Mouse (Mus musculus) CD4-positive, CD25-positive, alpha-beta regulatory T cell, adult 2 months (primary cell): ENCODE results near the gene Cit.
A peak's percentile ranks its signal among the peaks of the same experiment; 100 is the strongest.
"Not testable (repeated sequence)": the region's sequence is repeated elsewhere in the genome, so short reads cannot be mapped to it uniquely, and the experiment has no call there.

Experiments
- DNase-seq: peaks from one replicate; pipeline ENCODE4 v3.0.0-alpha.2; 2012; ENCODE audit warnings: low read depth, low spot score

The Cit gene

GRCm38 (mm10) chr5:115844766-115845634 lies at the start of gene Cit:
Cit (plus strand) TSS chr5:115845278.
- DNase-seq, result peak; percentile 95

- DNase-seq, result peak; percentile 37
Observed at GRCm38 (mm10) chr5:115799016-115799894, 45.8 kb upstream of the Cit start.

DNA sequence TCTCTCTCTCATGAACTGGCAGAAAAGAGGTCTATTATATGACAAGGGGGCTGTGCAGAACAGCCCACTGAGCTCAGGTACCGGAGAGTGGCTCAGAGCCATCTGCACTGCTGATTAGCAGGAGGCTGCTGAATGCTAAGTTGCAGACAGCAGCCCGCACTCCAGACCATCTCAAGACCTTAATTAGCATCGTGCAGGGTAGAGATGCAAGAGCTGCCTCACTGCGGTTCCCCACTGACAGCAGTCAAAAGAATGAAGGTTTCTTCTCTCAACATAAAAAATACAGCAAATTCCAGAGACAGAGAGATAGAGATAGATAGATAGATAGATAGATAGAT lies 45.2 kb upstream of the Cit start:
- DNase-seq, result no peak

GRCm38 (mm10) chr5:115812262-115812661 lies 32.8 kb upstream of the Cit start:
- DNase-seq, result no peak

- no peak for DNase-seq
Observed at GRCm38 (mm10) chr5:115817022-115817421, 28.1 kb upstream of the Cit start.

- not testable (repeated sequence) for DNase-seq
Observed at GRCm38 (mm10) chr5:115817655-115818054, 27.4 kb upstream of the Cit start.

GRCm38 (mm10) chr5:115819966-115820365 lies 25.1 kb upstream of the Cit start:
- DNase-seq, result no peak

DNA sequence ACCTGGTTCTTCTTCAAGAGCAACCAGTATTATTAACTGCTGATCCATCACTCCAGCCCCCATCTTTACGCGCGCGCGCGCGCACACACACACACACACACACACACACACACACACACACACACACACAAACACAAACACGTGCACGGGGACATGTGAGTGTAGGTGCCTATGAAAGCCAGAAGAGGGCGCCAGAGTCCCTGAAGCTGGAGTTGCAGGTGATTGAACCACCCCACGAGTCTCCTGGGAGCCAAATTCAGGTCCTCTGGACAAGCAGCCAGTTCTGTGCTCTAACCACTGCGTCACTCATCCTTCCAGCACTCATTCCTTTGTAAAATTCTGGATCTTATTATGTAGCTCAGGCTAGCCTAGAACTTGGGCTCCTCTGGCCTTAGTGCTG lies 23.9 kb upstream of the Cit start:
- peak; percentile 23 for DNase-seq

GRCm38 (mm10) chr5:115821910-115822309 lies 23.2 kb upstream of the Cit start:
- no peak for DNase-seq

GRCm38 (mm10) chr5:115832754-115833153 lies 12.3 kb upstream of the Cit start:
- no peak for DNase-seq

DNA sequence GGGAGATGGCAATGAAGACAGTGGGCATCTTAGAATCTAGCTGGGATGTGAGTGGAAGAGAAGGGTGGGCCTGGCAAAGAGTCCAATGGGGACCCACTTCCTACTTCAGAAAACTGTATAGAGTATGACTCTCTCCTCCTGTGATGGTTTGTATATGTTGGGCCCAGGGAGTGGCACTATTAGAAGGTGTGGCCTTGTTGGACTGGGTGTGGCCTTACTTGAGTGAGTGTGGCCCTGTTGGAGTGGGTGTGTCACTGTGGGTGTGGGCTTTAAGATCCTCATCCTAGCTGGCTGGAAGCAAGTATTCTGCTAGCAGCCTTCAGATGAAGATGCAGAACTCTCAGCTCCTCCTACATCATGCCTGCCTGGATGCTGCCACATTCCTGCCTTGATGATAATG lies 11.3 kb upstream of the Cit start:
- not testable (repeated sequence) for DNase-seq

GRCm38 (mm10) chr5:115835291-115835690 lies 9.8 kb upstream of the Cit start:
- peak; percentile 24 for DNase-seq

DNA sequence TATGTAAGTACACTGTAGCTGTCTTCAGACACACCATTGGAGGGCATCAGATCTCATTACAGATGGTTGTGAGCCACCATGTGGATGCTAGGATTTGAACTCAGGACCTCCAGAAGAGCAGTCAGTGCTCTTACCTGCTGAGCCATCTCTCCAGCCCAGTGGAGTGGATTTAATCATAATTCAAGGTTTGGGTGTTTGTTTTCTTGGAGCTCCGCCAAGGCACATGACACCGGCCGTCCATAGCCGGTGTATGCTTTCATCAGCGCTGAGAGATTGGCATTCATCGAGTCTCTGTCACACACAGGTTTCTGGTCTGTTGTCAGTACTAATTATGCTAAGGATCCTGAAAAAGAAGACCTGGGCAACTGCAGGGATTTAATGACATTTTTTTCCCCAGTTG lies 7.0 kb upstream of the Cit start:
- DNase-seq, result no peak

DNA sequence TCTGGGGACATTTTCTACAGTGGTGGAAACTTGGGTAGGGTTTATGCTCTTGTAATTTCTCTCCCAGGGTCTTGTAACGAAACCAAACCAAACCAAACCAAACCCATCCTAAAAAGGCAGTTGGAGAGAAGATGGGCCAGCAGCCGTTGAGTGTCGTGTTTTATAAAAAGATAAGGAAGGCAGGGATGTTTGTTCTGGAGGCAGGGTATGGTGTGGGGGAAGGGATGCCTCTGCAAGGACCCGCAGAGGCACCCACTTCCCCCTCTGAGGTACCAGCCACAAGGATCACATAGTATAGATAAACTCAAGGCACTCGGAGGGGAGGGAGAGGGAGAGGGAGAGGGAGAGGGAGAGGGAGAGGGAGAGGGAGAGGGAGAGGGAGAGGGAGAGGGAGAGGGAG lies 4.6 kb upstream of the Cit start:
- no peak for DNase-seq

DNA sequence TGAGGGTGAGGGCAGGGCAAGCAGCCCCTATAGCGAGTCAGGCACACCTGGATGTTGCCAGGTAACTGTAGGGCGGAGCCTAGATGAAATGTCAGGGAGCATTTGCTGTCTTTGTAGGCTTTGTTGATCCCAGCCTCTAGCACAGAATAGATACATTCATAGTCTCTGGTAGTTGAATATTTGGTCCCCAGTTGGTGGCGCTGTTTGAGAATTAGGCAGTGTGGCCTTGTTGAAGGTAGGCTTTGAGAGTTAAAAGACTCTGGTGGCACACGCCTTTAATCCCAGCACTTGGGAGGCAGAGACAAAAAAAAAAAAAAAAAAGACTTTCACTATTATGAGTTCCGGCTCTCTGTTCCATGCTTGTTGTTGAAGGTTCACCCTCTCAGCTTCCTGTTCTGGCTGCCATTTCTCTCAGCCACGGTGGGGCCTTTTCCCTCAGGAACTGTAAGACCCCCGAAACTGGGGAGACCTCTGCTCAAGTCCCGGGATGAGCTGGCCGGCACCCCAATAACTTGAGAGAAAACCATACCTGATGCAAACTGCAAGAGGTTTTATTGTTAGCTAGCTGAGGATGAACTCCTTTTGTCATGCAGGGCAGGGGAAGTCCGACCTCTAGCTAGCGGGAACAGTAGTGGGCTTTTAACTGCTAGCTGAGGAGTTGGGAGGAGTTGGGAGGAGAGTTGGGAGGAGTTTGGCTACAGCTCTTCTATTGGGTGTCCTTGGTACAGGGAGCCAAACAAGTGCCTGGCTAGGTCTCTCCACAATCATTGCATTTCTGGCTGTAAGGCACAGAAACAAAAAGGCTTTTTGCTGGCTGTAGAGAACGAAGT lies 3.9 kb upstream of the Cit start:
- no peak for DNase-seq

- DNase-seq, result no peak
Observed at GRCm38 (mm10) chr5:115844368-115844765, 711 bp upstream of the Cit start.

DNA sequence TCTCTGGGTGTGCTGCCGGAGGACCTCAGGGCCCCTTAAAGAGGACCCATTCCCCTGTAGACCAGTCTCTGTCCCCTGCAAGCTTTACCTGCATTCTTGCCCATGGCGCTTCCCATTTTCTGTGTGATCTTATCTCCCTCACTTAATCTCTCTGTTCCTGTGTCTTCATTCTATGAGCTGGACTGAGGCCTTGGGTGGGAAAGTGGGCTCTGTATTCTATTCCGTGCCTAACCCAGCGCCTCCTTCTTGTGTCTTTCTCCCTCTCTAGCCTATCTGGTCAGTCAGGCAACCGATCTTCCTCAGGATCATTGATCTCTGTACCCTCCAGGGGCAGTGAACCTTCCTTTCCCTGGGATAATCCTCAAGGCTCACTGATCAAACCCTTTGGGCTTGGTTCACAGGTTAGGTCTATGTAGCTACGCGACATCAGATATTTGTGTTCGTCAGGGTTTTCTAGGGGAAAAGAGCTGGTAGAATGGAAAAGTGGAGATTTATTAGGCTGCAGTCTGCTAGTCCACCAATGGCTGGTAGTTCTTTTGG lies 627 bp downstream of the Cit start:
- DNase-seq, result no peak

DNA sequence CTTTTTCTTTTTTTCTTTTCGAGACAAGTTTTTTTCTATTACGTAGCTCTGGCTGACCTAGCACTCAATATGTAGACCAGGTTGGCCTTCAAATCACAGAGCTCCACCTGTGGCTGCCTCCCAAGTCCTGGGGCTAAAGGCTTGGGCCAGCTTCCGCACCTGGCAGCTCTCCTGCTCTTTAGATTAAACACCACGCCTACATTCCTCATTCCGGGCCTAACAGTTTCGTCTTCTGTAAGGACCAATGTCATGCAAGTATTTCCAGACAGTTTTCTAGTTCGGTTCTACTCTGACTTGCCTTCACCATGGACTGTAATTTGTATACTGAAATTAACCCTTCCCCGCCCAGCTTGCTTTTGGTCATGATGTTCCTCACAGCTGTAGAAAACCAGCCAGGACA lies 2.1 kb downstream of the Cit start:
- DNase-seq, result no peak

GRCm38 (mm10) chr5:115848463-115848862 lies 3.4 kb downstream of the Cit start:
- no peak for DNase-seq

GRCm38 (mm10) chr5:115849263-115849829 lies 4.3 kb downstream of the Cit start:
- no peak for DNase-seq
